Mouse (Mus musculus): ENCODE measurements around the gene Cask. TPM values are rescaled to one million over a fixed set of nuclear protein-coding genes. Genes with fewer than 3 reads are reported as not detected.

Cask gene
- polyA plus RNA-seq, 1 experiment from 2014 or later, result 13.6 TPM

GRCm38 (mm10) chrX:13520566-13520965, 330.6 kb downstream of the Cask start:
- Histone ChIP-seq H3K4me3 (no peak overlapping the region), H3K27me3 (replicated peaks; ENCODE audit: low read depth, poor library complexity, severe bottlenecking) (peaks cover 80% of the 10 kb centered on the region), H3K36me3 (replicated peaks) (peaks cover 13% of the 10 kb centered on the region), H3K4me1 (no peaks in the 10 kb centered on the region), H3K9me3 (no peaks in the 10 kb centered on the region), H3K27ac (replicated peaks) (no peak overlapping the region)
- 85% methylated on average over 4 of the region's 4 CpGs for WGBS
- DNase-seq (ENCODE audit: low spot score), result no peak

GRCm38 (mm10) chrX:13519408-13519783, 331.8 kb downstream of the Cask start:
- 81% methylated on average over 5 of the region's 5 CpGs for WGBS
- Histone ChIP-seq H3K27ac (replicated peaks) (no peak overlapping the region), H3K4me1 (no peaks in the 10 kb centered on the region), H3K36me3 (replicated peaks) (peaks cover 7% of the 10 kb centered on the region), H3K4me3 (no peak overlapping the region), H3K27me3 (replicated peaks; ENCODE audit: low read depth, poor library complexity, severe bottlenecking) (peaks cover 81% of the 10 kb centered on the region), H3K9me3 (no peaks in the 10 kb centered on the region)
- no peak for DNase-seq (ENCODE audit: low spot score)

GRCm38 (mm10) chrX:13518781-13519407, 332.3 kb downstream of the Cask start:
- Histone ChIP-seq H3K36me3 (replicated peaks) (peaks cover 3% of the 10 kb centered on the region), H3K4me3 (no peak overlapping the region), H3K27me3 (replicated peaks; ENCODE audit: low read depth, poor library complexity, severe bottlenecking) (peaks cover 77% of the 10 kb centered on the region), H3K9me3 (no peaks in the 10 kb centered on the region), H3K27ac (replicated peaks) (no peak overlapping the region), H3K4me1 (no peaks in the 10 kb centered on the region)
- 80% methylated on average over 4 of the region's 4 CpGs for WGBS
- no peak for DNase-seq (ENCODE audit: low spot score)

GRCm38 (mm10) chrX:13518019-13518418, 333.1 kb downstream of the Cask start:
- Histone ChIP-seq H3K27me3 (replicated peaks; ENCODE audit: low read depth, poor library complexity, severe bottlenecking) (peaks cover 79% of the 10 kb centered on the region), H3K4me1 (no peaks in the 10 kb centered on the region), H3K4me3 (no peak overlapping the region), H3K9me3 (no peaks in the 10 kb centered on the region), H3K36me3 (replicated peaks) (peaks cover 3% of the 10 kb centered on the region; the same call in 1 of the 2 replicates), H3K27ac (replicated peaks) (no peak overlapping the region)
- WGBS, result 80% methylated on average over 10 of the region's 10 CpGs
- no peak for DNase-seq (ENCODE audit: low spot score)

GRCm38 (mm10) chrX:13516451-13516850, 334.7 kb downstream of the Cask start:
- Histone ChIP-seq H3K27me3 (replicated peaks; ENCODE audit: low read depth, poor library complexity, severe bottlenecking) (peaks cover 67% of the 10 kb centered on the region), H3K9me3 (no peaks in the 10 kb centered on the region), H3K4me1 (no peaks in the 10 kb centered on the region), H3K4me3 (no peak overlapping the region), H3K27ac (replicated peaks) (no peak overlapping the region), H3K36me3 (replicated peaks) (0 out of 2 replicates have a peak, but pooled peaks cover 3% of the 10 kb centered on the region)
- 92% methylated on average over 6 of the region's 6 CpGs for WGBS
- no peak for DNase-seq (ENCODE audit: low spot score)

GRCm38 (mm10) chrX:13513864-13514263, 337.3 kb downstream of the Cask start:
- no peak for DNase-seq (ENCODE audit: low spot score)
- H3K4me1 ChIP-seq, result no peaks in the 10 kb centered on the region
- no peaks in the 10 kb centered on the region for H3K9me3 ChIP-seq
- peaks cover 57% of the 10 kb centered on the region for H3K27me3 ChIP-seq (replicated peaks; ENCODE audit: low read depth, poor library complexity, severe bottlenecking)
- WGBS, result 91% methylated on average over 5 of the region's 5 CpGs
- no peak overlapping the region for H3K4me3 ChIP-seq
- H3K27ac ChIP-seq (replicated peaks), result no peak overlapping the region
- no peaks in the 10 kb centered on the region for H3K36me3 ChIP-seq (replicated peaks)

GRCm38 (mm10) chrX:13513127-13513526, 338.0 kb downstream of the Cask start:
- H3K27me3 ChIP-seq (replicated peaks; ENCODE audit: low read depth, poor library complexity, severe bottlenecking), result peaks cover 54% of the 10 kb centered on the region
- H3K27ac ChIP-seq (replicated peaks), result no peak overlapping the region
- H3K4me1 ChIP-seq, result no peaks in the 10 kb centered on the region
- no peak for DNase-seq (ENCODE audit: low spot score)
- no peak overlapping the region for H3K4me3 ChIP-seq
- no peaks in the 10 kb centered on the region for H3K9me3 ChIP-seq
- H3K36me3 ChIP-seq (replicated peaks), result no peaks in the 10 kb centered on the region
- 62% methylated on average over 2 of the region's 2 CpGs for WGBS

- H3K4me3 ChIP-seq, result no peak overlapping the region
- H3K36me3 ChIP-seq (replicated peaks), result no peaks in the 10 kb centered on the region
- no peak overlapping the region for H3K27ac ChIP-seq (replicated peaks)
- 44% methylated on average over 2 of the region's 2 CpGs for WGBS
- no peak for DNase-seq (ENCODE audit: low spot score)
- peaks cover 64% of the 10 kb centered on the region for H3K27me3 ChIP-seq (replicated peaks; ENCODE audit: low read depth, poor library complexity, severe bottlenecking)
- no peaks in the 10 kb centered on the region for H3K4me1 ChIP-seq
- no peaks in the 10 kb centered on the region for H3K9me3 ChIP-seq
Observed at GRCm38 (mm10) chrX:13506376-13506775, 344.8 kb downstream of the Cask start.

- DNase-seq (ENCODE audit: low spot score), result no peak
- Histone ChIP-seq H3K4me3 (no peak overlapping the region), H3K4me1 (no peaks in the 10 kb centered on the region), H3K27me3 (replicated peaks; ENCODE audit: low read depth, poor library complexity, severe bottlenecking) (peaks cover 61% of the 10 kb centered on the region), H3K36me3 (replicated peaks) (no peaks in the 10 kb centered on the region), H3K27ac (replicated peaks) (no peak overlapping the region), H3K9me3 (no peaks in the 10 kb centered on the region)
- 91% methylated on average over 7 of the region's 7 CpGs for WGBS
Observed at GRCm38 (mm10) chrX:13504389-13504788, 346.8 kb downstream of the Cask start.

- no peaks in the 10 kb centered on the region for H3K9me3 ChIP-seq
- no peaks in the 10 kb centered on the region for H3K36me3 ChIP-seq (replicated peaks)
- H3K4me1 ChIP-seq, result no peaks in the 10 kb centered on the region
- no peak overlapping the region for H3K4me3 ChIP-seq
- H3K27ac ChIP-seq (replicated peaks), result no peak overlapping the region
- DNase-seq (ENCODE audit: low spot score), result no peak
- peaks cover 62% of the 10 kb centered on the region for H3K27me3 ChIP-seq (replicated peaks; ENCODE audit: low read depth, poor library complexity, severe bottlenecking)
- WGBS, result 54% methylated on average over 7 of the region's 7 CpGs
Observed at GRCm38 (mm10) chrX:13502862-13503375, 348.2 kb downstream of the Cask start.

- 85% methylated on average over 4 of the region's 4 CpGs for WGBS
- peaks cover 68% of the 10 kb centered on the region for H3K27me3 ChIP-seq (replicated peaks; ENCODE audit: low read depth, poor library complexity, severe bottlenecking)
Observed at GRCm38 (mm10) chrX:13500284-13500683, 350.9 kb downstream of the Cask start.

GRCm38 (mm10) chrX:13494892-13495703, 356.1 kb downstream of the Cask start:
- Histone ChIP-seq H3K36me3 (replicated peaks) (no peaks in the 10 kb centered on the region), H3K4me3 (no peak overlapping the region), H3K27me3 (replicated peaks; ENCODE audit: low read depth, poor library complexity, severe bottlenecking) (peaks cover 66% of the 10 kb centered on the region), H3K27ac (replicated peaks) (no peak overlapping the region), H3K9me3 (no peaks in the 10 kb centered on the region), H3K4me1 (no peaks in the 10 kb centered on the region)
- 82% methylated on average over 8 of the region's 8 CpGs for WGBS
- no peak for DNase-seq (ENCODE audit: low spot score)

More at GRCm38 (mm10) chrX:13500284-13500683, 350.9 kb downstream of the Cask start:
- Histone ChIP-seq H3K4me3 (no peak overlapping the region), H3K9me3 (no peaks in the 10 kb centered on the region), H3K36me3 (replicated peaks) (no peaks in the 10 kb centered on the region), H3K4me1 (no peaks in the 10 kb centered on the region), H3K27ac (replicated peaks) (no peak overlapping the region)
- DNase-seq (ENCODE audit: low spot score), result no peak

GRCm38 (mm10) chrX:13492922-13493321, 358.2 kb downstream of the Cask start:
- no peaks in the 10 kb centered on the region for H3K36me3 ChIP-seq (replicated peaks)
- no peak for DNase-seq (ENCODE audit: low spot score)
- H3K27me3 ChIP-seq (replicated peaks; ENCODE audit: low read depth, poor library complexity, severe bottlenecking), result peaks cover 73% of the 10 kb centered on the region
- no peak overlapping the region for H3K4me3 ChIP-seq
- H3K27ac ChIP-seq (replicated peaks), result no peak overlapping the region
- H3K9me3 ChIP-seq, result no peaks in the 10 kb centered on the region
- H3K4me1 ChIP-seq, result no peaks in the 10 kb centered on the region
